Mouse (Mus musculus) urinary bladder, postnatal 4 days (tissue): ENCODE measurements around the gene Eng.

Experiments used
- DNase-seq, 2 experiments: peaks; one replicate each; pipeline ENCODE4 v3.0.0; 2021 to 2022; ENCODE audit warnings: low spot score in 2 of 2

Gene Eng

DNA sequence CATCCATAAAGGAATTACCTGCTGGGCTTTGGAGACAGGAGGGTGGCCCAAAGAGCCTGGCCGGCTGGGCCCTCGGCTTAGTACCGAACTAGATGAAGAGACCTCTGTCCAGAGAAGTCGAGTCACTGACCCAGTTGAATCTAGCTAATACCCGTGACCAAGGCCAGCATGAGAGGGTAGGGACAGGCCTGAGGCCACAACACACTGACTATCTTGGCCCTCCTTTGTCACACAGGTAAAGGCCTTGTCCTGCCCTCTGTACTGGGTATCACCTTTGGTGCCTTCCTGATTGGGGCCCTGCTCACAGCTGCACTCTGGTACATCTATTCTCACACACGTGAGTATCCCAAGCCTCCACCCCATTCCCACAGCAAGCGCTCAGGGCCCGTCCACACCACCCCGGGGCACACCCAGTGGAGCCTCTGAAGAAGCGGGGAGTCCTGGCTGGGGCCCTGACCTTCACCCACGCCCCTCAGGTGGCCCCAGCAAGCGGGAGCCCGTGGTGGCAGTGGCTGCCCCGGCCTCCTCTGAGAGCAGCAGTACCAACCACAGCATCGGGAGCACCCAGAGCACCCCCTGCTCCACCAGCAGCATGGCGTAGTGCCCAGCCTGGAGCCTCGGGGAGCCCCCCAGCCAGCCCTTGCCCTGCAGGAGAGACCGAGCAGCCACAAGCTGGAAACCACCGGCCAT lies 34.7 kb downstream of the Eng start:
- no peak for DNase-seq

DNA sequence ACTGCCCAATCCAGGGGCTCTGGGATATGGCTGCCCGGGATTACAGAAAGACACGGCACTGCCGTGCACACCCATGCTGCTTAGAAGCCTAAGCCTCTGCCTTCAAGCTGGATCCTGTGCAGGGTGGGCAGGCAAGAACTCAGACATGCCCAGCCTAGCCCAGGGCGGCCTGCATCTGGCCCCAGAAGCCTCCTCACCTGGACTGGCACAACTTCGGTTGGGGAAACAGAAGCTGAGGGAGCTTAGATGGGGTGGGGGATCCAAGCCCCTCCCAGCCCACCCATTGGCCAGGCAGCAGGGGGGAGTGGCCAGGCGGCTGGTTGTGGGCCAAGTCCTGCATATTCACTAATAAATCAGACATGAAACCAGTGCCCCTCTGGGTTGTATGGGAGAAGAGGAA lies 35.4 kb downstream of the Eng start:
- DNase-seq: no peak

DNA sequence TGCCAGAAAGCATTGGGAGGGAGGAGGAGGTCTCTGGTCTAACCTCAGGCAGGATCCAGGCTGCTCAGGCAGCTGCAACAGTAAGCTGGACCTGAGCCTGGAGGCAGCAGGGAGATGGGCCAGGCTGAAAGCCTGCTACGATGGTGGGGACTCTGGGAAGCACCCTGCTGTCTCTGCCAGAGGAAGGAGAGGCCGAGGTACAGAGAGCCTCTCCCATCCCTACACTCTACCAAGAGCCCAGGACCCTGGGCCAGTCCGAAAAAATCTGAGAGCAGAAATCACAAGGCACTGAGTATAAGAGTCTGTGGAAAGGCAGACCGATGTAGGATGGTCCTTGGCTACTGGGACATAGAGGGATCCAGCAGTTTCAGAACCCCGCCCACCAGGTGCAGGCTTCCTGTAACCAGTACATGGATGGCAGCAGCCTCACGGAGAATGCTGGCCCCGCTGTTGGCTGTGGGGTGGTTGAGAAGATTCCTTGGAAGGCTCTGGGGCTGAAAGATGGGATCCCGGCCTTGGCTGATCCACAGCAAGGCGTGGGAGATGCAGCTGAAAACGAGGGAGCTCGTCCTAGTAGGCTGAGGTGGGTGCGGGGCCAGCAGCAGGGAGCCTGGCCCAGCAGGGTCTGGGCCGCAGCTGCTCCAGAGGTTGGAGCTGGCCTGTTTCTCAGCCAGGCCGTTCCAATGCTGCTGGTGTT lies 36.5 kb downstream of the Eng start:
- peak in 1 of 2 experiments; percentile 62 for DNase-seq

DNA sequence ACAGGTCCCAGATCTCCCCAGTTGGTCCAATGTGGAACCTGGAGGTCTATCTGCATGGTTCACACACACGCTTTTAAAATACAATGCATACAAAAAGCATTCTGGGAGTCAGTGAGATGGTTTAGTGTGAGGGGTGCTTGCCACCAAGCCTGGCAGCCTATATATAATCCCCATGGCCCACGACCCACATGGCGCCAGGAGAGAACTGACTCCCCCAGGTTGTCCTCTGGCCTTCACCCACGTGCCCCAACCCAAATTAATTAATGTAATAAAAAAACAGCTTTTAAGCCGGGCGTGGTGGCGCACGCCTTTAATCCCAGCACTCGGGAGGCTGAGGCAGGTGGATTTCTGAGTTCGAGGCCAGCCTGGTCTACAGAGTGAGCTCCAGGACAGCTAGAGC lies 37.3 kb downstream of the Eng start:
- DNase-seq: no peak

DNA sequence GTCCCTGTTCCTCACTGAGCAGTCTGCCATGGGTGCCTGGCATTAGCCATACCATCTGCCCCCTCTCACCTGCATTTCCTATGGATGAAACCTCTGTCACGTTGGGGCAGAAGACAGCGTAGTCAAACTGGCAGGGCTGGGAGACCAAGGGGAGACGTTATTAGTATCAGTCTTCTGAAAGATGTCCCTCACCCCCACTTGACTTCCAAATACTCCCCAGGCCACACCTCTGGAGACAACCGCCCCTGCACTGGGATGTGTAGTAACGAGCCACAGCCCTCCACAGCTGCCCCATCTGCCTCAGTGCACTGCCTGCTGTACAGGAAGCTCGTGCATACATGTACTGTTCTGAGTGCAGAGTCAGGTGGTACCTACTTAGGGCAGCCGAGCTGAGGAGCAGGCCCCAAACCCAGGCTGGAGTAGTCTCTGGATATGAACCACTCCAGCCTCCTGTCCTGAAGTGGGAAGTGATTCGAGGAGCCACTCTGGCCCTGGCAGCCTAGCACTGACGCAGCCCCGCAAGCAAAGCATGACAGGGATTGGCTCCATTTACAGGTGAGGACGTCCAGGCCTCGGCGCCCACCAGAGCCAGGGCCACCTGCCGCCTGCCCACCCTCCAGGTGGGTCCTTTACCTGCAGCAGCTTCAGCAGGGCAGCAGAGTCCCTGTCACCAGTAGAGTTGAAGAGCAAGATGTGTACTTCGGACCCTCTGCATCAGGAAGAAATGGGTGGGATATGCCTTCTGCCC lies 38.5 kb downstream of the Eng start:
- no peak for DNase-seq

DNA sequence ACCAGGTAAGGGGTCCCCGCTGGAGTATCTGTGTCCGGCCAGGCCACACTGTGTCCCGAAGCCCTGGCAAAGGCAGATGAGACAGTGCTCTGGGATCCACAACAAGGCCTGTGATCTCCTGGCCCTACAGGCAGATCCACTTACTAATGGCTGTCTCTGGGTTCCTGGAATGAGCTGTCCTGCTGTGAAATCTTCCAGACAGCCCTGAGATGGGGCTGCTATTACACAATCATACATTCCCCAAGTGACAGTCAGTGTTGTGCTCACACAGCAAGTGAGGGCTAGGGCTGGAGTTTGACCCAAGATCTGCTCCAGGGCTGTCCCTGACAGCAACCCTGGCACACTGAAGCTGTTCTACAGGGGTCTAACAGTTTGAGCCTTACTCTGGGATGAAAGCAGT lies 39.4 kb downstream of the Eng start:
- DNase-seq: no peak

DNA sequence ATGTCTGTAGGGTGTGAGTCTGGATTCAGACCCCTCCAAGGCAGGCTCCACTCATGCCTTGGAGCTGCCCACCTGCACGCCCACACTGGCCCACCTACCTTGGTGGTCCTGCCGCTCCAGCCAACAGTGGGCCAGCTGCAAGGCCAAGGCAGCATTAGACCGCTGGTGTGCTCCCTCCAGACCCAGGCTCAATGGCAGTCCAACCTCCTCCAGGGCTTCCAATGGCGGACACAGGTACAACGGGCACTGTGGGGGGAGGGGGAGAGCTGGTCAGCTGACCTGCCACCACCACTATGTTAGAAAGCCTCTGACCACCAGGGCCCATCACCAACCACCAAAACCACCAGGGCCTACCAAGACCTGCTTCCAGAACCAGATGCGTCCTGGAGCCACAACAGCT lies 40.2 kb downstream of the Eng start:
- no peak for DNase-seq

DNA sequence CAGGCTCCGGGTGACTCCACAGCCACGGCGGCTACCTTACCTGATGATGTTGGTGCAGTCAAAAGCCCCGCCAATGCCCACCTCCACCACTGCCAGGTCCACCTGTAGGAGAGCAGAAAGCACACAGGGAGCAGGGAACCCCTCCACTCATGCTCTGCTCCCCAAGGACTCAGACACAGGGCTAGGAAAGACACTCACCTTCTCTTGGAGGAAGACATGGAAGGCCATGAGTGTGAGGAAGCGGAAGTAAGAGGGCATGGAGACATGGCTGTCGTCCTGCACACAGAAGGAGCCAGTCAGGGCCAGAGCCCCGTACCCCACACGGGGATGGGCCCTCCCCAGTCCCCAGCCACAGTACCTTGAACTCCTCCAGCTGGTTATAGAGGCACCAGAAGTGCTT lies 41.2 kb downstream of the Eng start:
- no peak for DNase-seq

DNA sequence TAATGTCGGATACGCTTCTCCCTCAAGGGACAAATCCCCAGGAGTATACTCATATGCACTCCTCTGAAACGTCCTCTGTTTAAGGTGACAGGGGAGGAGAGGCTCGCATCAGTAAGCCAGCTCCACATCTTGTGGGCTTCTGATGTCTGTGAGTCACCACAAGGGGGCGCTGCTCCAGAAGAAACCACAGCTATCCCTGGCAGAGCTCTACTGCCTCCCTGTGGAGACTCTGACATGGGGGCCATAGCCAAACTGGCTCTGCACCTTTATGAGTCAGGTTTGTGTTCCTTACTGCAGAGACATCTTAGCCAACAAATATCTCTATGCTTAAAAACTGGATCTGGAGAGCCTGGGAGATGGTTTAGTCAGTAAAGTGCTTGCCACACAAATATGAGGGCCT lies 43.0 kb downstream of the Eng start:
- DNase-seq: peak; percentile 80 to 90

DNA sequence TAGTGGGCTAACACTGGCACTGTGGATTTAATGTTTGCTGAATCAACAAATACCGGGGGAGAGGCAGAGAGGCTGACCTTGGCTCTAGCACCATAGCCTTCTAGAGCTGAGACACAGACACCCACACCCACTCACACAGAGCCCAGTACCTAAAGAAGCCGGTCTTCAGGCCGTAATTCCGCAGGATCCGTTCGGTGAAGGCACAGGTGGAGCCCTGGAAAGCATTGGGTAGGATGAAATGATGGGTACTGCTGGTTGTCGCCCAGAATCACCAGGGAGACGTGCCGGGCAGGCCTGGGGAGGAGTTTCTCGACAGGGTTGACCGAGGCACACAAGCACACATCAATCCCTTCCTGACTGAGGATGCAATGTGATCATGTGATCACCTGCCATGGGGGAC lies 44.6 kb downstream of the Eng start:
- DNase-seq: no peak

DNA sequence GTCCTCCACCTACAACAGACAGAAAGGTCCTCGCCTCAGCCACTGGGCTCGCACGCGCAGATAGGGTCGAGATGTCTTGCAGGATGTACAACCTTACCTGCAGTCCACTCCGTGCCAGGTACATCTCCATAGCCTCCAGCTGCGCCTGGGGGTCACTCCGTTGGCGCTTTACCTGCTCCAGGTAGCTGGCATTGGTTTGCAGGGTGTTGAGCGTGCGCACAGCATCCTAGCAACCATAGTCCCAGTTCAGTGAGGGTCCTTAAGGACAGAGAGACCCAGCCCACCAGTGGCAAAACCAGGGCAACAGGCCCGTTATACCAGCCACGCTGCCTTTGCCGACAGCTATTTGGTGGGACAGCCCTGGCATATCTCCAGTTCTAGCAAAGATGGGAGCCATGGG lies 46.1 kb downstream of the Eng start:
- DNase-seq: no peak

DNA sequence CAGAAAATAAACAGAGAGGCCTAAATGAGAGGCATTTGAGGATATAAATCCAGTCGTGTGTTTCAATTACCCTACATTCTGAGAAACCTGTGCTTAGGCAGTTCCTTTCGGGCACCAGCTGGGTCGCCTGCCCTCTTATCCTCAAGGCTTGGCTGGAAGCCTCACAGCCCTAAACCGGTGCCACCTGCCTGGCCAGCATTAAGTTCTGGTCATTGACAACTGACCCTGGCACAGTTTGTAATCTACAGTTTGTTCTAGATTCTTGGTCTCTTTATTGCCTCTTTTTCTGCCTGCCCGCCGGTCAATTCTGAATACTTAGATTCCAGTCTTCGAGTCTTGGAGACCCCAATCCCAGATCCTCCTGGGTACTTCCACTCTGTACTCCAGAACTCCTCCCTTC lies 46.9 kb downstream of the Eng start:
- DNase-seq: no peak

DNA sequence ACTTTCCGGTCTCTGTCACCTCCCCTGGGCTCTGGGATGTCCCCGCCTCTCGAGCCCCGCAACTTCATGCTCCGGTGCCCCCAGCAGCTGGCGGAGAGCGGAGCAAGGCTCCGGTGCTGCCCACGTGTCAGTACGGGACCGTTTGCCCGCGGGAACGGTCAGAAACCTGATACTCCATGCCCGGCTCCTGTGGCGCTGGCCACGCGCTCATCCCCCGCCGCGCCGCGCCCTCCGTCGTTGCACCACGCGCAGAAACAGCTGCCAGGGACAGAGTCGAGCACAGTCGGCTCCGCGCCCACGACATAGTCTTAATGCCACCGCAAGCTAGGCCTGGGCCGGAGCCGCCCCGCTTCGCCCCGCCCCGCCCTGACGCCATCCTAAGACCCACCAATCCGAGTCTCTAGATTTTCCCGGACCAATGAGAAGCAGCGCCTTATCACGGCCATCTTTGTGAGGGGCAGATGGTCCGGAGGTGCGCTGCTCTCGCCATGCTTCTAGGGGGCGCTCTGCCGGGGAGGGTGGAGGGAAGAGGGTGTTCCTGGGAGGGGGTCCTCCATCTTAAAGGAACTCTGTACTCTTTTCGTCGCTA lies 47.5 kb downstream of the Eng start:
- DNase-seq: peak; percentile 94 to 98

DNA sequence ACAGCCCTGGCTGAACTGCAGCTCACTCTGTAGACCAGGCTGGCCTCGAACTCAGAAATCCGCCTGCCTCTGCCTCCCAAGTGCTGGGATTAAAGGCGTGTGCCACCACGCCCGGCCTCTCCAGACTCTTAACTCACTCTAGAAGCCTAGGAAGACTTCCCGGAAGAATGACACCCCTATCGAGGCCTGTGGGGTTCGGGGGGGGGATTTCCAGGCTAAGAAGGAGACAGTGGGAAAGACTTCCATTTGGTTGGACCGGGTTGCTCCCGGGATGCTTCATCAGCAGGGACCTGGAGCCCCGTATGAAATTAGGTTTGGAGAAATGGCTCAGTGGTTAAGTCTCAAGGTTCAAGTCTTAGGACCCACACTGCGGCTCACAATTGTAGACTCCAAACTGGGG lies 48.3 kb downstream of the Eng start:
- DNase-seq: no peak

DNA sequence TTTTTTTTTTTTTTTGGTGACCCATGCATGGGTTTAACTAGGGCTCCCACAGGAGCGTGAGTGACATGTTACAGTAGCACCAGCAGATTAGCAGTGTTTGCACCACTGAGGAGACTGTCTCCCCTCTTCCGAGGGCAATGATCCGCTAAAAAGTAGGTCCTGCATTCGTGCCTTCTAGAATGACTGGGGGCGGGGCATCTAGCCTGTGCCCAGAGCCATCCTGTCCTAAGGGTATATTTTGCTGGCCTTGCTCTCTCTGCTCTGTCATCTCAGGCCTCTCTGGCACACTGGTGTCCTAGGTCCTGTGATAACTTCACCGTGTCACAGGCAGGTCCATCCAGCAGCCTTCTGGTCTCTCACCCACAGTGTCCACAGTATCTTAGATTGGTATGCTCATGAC lies 53.3 kb downstream of the Eng start:
- no peak for DNase-seq

DNA sequence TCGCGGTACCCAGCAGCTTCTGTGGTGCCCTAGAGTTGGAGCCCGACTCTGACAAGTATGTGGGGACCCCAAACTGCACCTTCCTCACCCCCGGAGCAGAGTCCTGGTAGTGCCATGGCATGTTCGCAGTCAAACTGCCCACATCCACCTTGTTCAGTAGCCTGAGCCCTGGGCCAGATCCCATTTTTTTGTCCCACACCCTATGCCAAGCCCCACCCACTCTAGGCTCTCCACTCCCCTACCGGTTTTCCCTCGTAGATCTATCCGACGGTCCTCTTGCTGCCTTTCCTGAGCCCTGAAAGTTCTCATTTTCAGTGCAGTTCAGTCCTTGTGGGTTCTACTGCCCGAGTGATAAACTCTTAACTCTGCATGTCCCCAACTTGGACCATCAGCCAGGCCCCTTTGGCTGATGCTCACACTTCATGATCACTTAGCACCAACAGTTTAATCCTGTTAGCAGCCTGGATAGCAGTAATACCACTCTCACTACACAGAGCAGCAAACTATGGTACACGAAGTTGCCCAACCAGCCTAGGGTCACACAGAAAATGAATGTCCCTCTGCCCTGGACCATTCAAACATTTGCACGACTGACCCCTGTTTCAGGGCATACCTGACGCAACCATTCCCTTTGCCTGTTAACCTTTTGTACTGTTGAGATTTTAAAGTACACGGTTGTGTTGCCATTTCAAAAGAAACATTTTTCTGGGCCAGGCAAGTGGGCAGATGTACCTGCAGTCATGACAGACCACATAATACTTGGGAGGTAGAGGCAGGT lies 54.8 kb downstream of the Eng start:
- no peak for DNase-seq

DNA sequence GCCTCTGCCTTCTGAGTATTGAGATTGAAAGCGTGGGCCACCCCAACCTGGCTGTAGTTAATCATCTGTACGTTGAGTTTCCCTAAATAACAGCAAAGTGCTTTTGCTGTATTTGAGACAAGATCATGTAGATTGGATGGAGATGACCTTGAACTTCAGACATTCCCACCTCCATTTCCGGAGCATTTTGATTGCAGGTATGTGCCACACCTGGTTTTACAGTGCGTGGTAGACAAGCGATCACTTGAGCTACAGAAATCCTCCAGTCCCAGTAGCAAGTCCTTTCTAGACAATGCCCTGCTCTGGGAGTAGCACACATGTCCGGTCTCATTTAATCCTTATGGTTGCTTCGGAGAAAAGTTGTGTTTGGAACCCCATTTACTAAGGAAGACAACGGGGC lies 56.7 kb downstream of the Eng start:
- DNase-seq: no peak

DNA sequence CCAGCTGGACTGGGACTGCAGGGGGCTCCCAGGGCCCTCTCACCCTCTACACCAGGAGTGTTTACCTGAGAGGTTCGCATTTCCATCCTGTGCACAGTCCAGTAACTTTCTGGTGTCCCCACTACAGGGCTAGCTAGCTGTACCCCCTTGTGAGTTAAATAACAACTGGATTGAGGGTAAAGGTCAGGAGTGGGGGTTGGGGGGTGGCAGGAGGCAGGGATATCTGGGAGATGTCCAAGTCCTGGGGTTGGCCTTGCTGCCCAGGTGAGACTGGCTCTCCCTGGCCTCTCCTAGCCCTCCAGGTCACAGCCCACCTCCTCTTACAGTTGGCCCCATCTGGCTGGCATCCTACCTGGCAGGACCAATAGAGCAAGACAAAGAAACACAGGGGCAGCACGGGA lies 57.6 kb downstream of the Eng start, which contains the start of gene Fpgs:
TSS of gene Fpgs (minus strand) at position 125 of the 401 bp plus-strand sequence.
- DNase-seq: no peak

DNA sequence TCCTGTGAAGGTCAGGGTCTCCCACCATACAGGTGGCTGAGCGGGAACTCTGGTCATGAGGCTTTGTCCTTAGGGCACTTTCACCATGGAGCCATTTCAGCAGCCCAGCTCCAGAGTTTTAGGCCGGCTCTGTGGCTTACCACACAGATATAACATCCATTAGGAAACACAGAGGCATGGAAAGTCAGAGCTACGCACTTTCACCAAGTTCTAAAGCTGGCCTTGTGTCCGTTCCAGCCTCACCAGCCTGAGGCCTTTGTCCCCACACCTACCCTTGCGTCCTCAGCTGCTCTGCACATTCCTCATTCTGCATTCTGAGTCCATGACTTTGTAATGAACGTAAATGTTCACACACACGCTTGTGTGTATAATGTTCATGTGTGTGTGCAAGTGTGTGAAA lies 58.6 kb downstream of the Eng start:
- DNase-seq: no peak

DNA sequence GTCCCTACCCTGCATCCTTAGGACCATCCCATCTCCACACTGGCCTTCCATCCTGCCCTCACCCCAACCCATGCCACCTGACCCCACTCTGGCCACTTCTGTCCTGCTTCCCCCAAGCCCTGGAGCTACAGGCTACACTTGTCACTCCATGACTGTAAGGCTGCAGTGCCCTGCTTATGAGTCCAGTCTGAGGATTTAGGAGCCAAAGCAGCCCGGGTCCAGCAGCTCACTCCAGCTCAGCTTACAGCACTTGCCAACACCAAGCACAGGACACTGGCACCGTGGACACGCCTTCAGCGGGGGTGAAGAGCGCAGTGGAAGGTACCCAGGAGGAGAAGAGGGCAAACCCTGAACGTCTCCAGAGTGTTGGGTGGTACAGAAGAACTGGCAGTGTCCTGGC lies 60.6 kb downstream of the Eng start:
- no peak for DNase-seq

DNA sequence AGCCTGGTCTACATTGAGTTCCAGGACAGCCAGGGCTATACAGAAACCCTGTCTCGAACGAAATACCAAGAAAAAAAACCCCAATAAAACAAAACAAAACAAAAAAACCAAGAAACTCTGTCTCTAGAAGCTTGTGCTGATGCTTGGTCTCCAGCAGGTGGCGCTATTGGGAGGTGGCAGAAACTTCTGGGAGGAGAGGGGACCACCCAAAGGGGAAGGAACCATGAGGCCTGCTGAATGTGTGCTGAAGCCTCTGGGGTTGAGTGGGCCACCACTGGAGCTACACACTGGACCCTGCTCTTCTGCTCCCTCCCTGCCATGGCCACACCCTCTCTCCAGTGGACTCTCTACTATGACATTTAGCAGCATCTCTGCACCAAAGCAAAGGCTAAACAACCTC lies 62.2 kb downstream of the Eng start:
- DNase-seq: peak in 1 of 2 experiments; percentile 80
